8 mouse cellular contexts compared by ENCODE assay signal in genomic region chr10:117711408-117711807, GRCm38 (mm10). TPM values are rescaled to one million over a fixed set of nuclear protein-coding genes. Genes with fewer than 3 reads are reported as not detected.
A peak's percentile ranks its signal among the peaks of the same experiment; 100 is the strongest.
DNase-seq lines count a peak whose midpoint lies in the region; ATAC-seq and TF ChIP-seq lines count a peak whose summit lies in the region.

No protein-coding gene starts in this region.

- peak overlapping the region; percentile 50; the same call in 1 of the 2 replicates for H3K9ac ChIP-seq in hindbrain, embryonic 15.5 days
- H3K9ac ChIP-seq in liver, embryonic 14.5 days (replicated peaks): peak overlapping the region; percentile 71

- DNase-seq in cerebellum, adult 9-11 months: peak; percentile 41
- no peak for DNase-seq in cerebellum, postnatal 4 days (ENCODE audit: low spot score in 2 of 2)
- peak; percentile 39 for DNase-seq in Muller cell, postnatal 12 days (ENCODE audit: inconsistent ontology term)
- no peak for DNase-seq in liver, embryonic 14.5 days (ENCODE audit: low read depth in 3 of 3, low spot score in 3 of 3)
- no peak for DNase-seq in adipocyte (ENCODE audit: low spot score)
- DNase-seq in right cerebral cortex, adult 18-20 months: no peak
- no peak for DNase-seq in lung, postnatal 10 days

- TF ChIP-seq CTCF in liver, embryonic 14.5 days (IDR thresholded peaks at IDR 0.05; ENCODE audit: low read depth): no peak

- H3K27me3 ChIP-seq in hindbrain, embryonic 15.5 days: no peaks in the 10 kb centered on the region
- H3K27me3 ChIP-seq in liver, embryonic 14.5 days (ENCODE audit: control insufficient read depth, insufficient read depth, low read length): no peaks in the 10 kb centered on the region

- peaks cover 15% of the 10 kb centered on the region for H3K36me3 ChIP-seq in hindbrain, embryonic 15.5 days
- peaks cover 11% of the 10 kb centered on the region; the same call in 1 of the 2 replicates for H3K36me3 ChIP-seq in liver, embryonic 14.5 days (replicated peaks; ENCODE audit: control insufficient read depth, insufficient read depth, low read depth)

- H3K9me3 ChIP-seq in hindbrain, embryonic 15.5 days: no peaks in the 10 kb centered on the region
- H3K9me3 ChIP-seq in liver, embryonic 14.5 days (ENCODE audit: control insufficient read depth, low read length): no peaks in the 10 kb centered on the region

- H3K4me1 ChIP-seq in hindbrain, embryonic 15.5 days (replicated peaks): peaks cover 26% of the 10 kb centered on the region
- peaks cover 0 to 9% of the 10 kb centered on the region in 2 experiments; a peak in 3 of 4 replicates for H3K4me1 ChIP-seq in liver, embryonic 14.5 days (replicated peaks; ENCODE audit: control insufficient read depth in 2 of 2, insufficient read depth in 2 of 2, low read length in 1 of 2)

- TF ChIP-seq EP300 in liver, embryonic 14.5 days (IDR thresholded peaks at IDR 0.05; ENCODE audit: low read depth): no peak

- 63% methylated on average over 5 of the region's 5 CpGs for WGBS in hindbrain, embryonic 15.5 days
- 64% methylated on average over 5 of the region's 5 CpGs for WGBS in liver, embryonic 14.5 days (ENCODE audit: insufficient replicate concordance)

- no peak overlapping the region for H3K27ac ChIP-seq in hindbrain, embryonic 15.5 days (replicated peaks)
- no peak overlapping the region for H3K27ac ChIP-seq in liver, embryonic 14.5 days

- peak overlapping the region; percentile 66 for H3K4me2 ChIP-seq in hindbrain, embryonic 15.5 days
- peak overlapping the region; percentile 73 for H3K4me2 ChIP-seq in liver, embryonic 14.5 days (ENCODE audit: low read depth)

- ATAC-seq in hindbrain, embryonic 15.5 days (ENCODE audit: low FRiP score, low read depth): no peak
- ATAC-seq in liver, embryonic 14.5 days (ENCODE audit: insufficient read depth): no peak

- peak overlapping the region; percentile 76 for H3K4me3 ChIP-seq in hindbrain, embryonic 15.5 days
- peak overlapping the region in 1 of 2 experiments; percentile 94; a peak in 2 of 4 replicates for H3K4me3 ChIP-seq in liver, embryonic 14.5 days (ENCODE audit: insufficient read depth in 1 of 2, low read depth in 2 of 2, low read length in 2 of 2)

RNA-seq across cellular contexts. Expression of gene Mdm2, which starts 0.8 kb away (rescaled TPM):
- polyA plus RNA-seq in hindbrain, embryonic 15.5 days (2015; fragmentation: Nextera tagmentation; extraction: Ambion mirVana): 47.1 and 52.5 TPM in 2 replicates
- 14.4 and 20.0 TPM in 2 replicates for polyA plus RNA-seq in liver, embryonic 14.5 days (2012; rRNA removed)
- polyA plus RNA-seq in liver, embryonic 14.5 days (2014; fragmentation: Nextera tagmentation; extraction: Ambion mirVana): 12.8 and 13.9 TPM in 2 replicates

RNA-seq across cellular contexts. Expression of gene Slc35e3, which starts 34.8 kb away (rescaled TPM):
- polyA plus RNA-seq in hindbrain, embryonic 15.5 days (2015; fragmentation: Nextera tagmentation; extraction: Ambion mirVana): 29.4 and 32.4 TPM in 2 replicates
- 1.7 TPM in 2 replicates for polyA plus RNA-seq in liver, embryonic 14.5 days (2012; rRNA removed)
- polyA plus RNA-seq in liver, embryonic 14.5 days (2014; fragmentation: Nextera tagmentation; extraction: Ambion mirVana): 1.3 and 1.5 TPM in 2 replicates

Comparison
In these comparisons a context has a peak if more than half of its experiments do, and no peak if none do; other contexts are left out.
1. DNase-seq: peak in cerebellum, adult 9-11 months (single experiment) and Muller cell, postnatal 12 days (single experiment); none in cerebellum, postnatal 4 days (0 of 2), liver, embryonic 14.5 days (0 of 3), adipocyte (single experiment), right cerebral cortex, adult 18-20 months (single experiment) and lung, postnatal 10 days (single experiment).
2. RNA of gene Slc35e3, which starts 34.8 kb away (polyA plus RNA-seq): 29.4 to 32.4 TPM in hindbrain, embryonic 15.5 days; 1.3 to 1.7 TPM in liver, embryonic 14.5 days; every median in the first group is over 10 times any median in the second.